ENCODE assay signal across 9 mouse cellular contexts in the genomic region with DNA sequence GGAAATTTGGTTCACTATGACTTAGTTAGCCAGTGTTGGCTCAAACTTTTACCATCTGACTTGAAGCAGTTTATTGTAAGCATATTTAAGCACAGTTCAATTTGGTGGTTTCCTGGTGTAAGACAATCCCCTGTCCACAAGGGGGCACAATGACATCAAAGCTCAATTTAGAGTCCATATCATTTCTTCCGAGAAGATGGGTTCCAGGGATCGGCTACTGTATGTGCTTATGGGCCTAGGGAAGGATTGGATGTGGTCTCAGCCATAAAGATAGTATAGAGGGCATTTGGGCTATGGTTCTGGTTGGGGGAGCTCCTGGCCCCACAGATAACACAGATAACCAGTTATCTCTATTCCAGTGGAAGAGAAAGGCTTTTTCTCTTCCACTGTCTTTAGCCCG. TPM values are rescaled to one million over a fixed set of nuclear protein-coding genes. Genes with fewer than 3 reads are reported as not detected.
DNase-seq lines count a peak whose midpoint lies in the region; ATAC-seq and TF ChIP-seq lines count a peak whose summit lies in the region.
"Had no signal": no experiment of that assay in that cellular context is flagged by ENCODE, and none has a peak within 500 bp of the region (broad histone marks: within the 10 kb centered on the region; RNA-seq: fewer than 3 reads in every experiment).

No protein-coding gene starts in this region.

- no peak for DNase-seq in gastrocnemius, adult 2 months
- no peak for DNase-seq in gastrocnemius, postnatal 10 days
- peak; percentile 36 for DNase-seq in thymus, postnatal 14 days
- DNase-seq in thymus, postnatal 36 days: no peak
- peak; percentile 7 for DNase-seq in fibroblast of lung, adult 2 months (ENCODE audit: low read depth)
- no peak for DNase-seq in gastrocnemius, adult 18-20 months (ENCODE audit: low spot score)
- DNase-seq in urinary bladder, adult 18-20 months (ENCODE audit: low spot score in 2 of 2): no peak

- no peak overlapping the region for H3K27ac ChIP-seq in gastrocnemius, adult 2 months
- no peak overlapping the region for H3K27ac ChIP-seq in neural tube, embryonic 14.5 days (ENCODE audit: low read depth, low read length)

- intact Hi-C loops in gastrocnemius, adult 2 months (cut with DNase I): loop anchor here (5.0 kb wide), 2 partner anchors 77 to 347 kb away; no protein-coding TSS in a partner anchor

- no peaks in the 10 kb centered on the region for H3K36me3 ChIP-seq in neural tube, embryonic 14.5 days (ENCODE audit: control insufficient read depth, insufficient read depth, low read length)

- 0 out of 2 replicates have a peak, but pooled peaks have one; percentile 28 for ATAC-seq in neural tube, embryonic 14.5 days (ENCODE audit: low read depth)

- WGBS in neural tube, embryonic 14.5 days: 66% methylated on average over 3 of the region's 3 CpGs

- peak; percentile 66 for TF ChIP-seq CTCF in gastrocnemius, adult 2 months (IDR thresholded peaks at IDR 0.05)

- H3K4me2 ChIP-seq in neural tube, embryonic 14.5 days (ENCODE audit: low read depth, low read length): no peak overlapping the region

- no peaks in the 10 kb centered on the region for H3K4me1 ChIP-seq in neural tube, embryonic 14.5 days (ENCODE audit: control insufficient read depth, insufficient read depth, low read length)

- H3K4me3 ChIP-seq in gastrocnemius, adult 2 months: no peak overlapping the region
- no peak overlapping the region for H3K4me3 ChIP-seq in neural tube, embryonic 14.5 days (ENCODE audit: low read depth, low read length)

- no peak overlapping the region for H3K9ac ChIP-seq in neural tube, embryonic 14.5 days (replicated peaks; ENCODE audit: low read depth, low read length)

- H3K27me3 ChIP-seq in neural tube, embryonic 14.5 days (ENCODE audit: control insufficient read depth, insufficient read depth, low read length): no peaks in the 10 kb centered on the region

- H3K9me3 ChIP-seq in neural tube, embryonic 14.5 days (ENCODE audit: control insufficient read depth, low read length): no peaks in the 10 kb centered on the region

RNA-seq across cellular contexts. Expression of a gene that starts 18.0 kb away (rescaled TPM):
- total RNA-seq in gastrocnemius, adult 2 months (2021): not detected
- total RNA-seq in gastrocnemius, postnatal 10 days (2021): under 1 TPM in 1 of 2 experiments, not detected in 1; 0.34 TPM
- not detected in 2 replicates for polyA plus RNA-seq in neural tube, embryonic 14.5 days (2014; fragmentation: Nextera tagmentation; extraction: Ambion mirVana)
- total RNA-seq in gastrocnemius, adult 18-20 months (2021): under 1 TPM in 1 of 2 experiments, not detected in 1; 0.47 TPM
- total RNA-seq: layer of hippocampus, postnatal 25 days had no signal

RNA-seq across cellular contexts. Expression of a gene that starts 26.5 kb away (rescaled TPM):
- total RNA-seq in gastrocnemius, adult 2 months (2021): 1 to 10 TPM; 8.6 to 9.2 TPM
- total RNA-seq in gastrocnemius, postnatal 10 days (2021): 10 to 100 TPM; 15.4 to 17.7 TPM
- polyA plus RNA-seq in neural tube, embryonic 14.5 days (2014; fragmentation: Nextera tagmentation; extraction: Ambion mirVana): 2.9 and 3.5 TPM in 2 replicates
- 1 to 10 TPM; 7.5 to 9.4 TPM for total RNA-seq in gastrocnemius, adult 18-20 months (2021)

RNA-seq across cellular contexts. Expression of a gene that starts 50.9 kb away (rescaled TPM):
- 10 to 100 TPM; 62.6 to 68.7 TPM for total RNA-seq in gastrocnemius, adult 2 months (2021)
- total RNA-seq in gastrocnemius, postnatal 10 days (2021): 10 to 100 TPM; 43.7 to 48.9 TPM
- polyA plus RNA-seq in neural tube, embryonic 14.5 days (2014; fragmentation: Nextera tagmentation; extraction: Ambion mirVana): 66.1 and 72.1 TPM in 2 replicates
- total RNA-seq in gastrocnemius, adult 18-20 months (2021): 10 to 100 TPM; 66.3 to 68.5 TPM

Comparison
In these comparisons a context has a peak if more than half of its experiments do, and no peak if none do; other contexts are left out.
1. DNase-seq: peak in thymus, postnatal 14 days (single experiment) and fibroblast of lung, adult 2 months (single experiment); none in gastrocnemius, adult 2 months (single experiment), gastrocnemius, postnatal 10 days (single experiment), thymus, postnatal 36 days (0 of 2), gastrocnemius, adult 18-20 months (single experiment) and urinary bladder, adult 18-20 months (0 of 2).